Mouse (Mus musculus) liver, embryonic 14.5 days (tissue): ENCODE measurements around the gene Lamtor4.

Source experiments
- CTCF ChIP-seq: IDR thresholded peaks from 2 replicates; pipeline ENCODE4 v1.5.1; 2016; ENCODE audit warnings: antibody characterized with exemption, low read depth, control low read depth
- EP300 ChIP-seq: IDR thresholded peaks from 2 replicates; pipeline ENCODE4 v1.6.1; 2016; ENCODE audit warnings: antibody characterized with exemption, low read depth

- TF ChIP-seq CTCF (no peak), EP300 (no peak)
These were observed 21.1 kb upstream of the Lamtor4 start for GRCm38 (mm10) chr5:138234224-138234623.
